Mouse (Mus musculus): ENCODE measurements around the gene Pdgfb. TPM values are rescaled to one million over a fixed set of nuclear protein-coding genes. Genes with fewer than 3 reads are reported as not detected.

Gene Pdgfb
- polyA plus RNA-seq, 1 experiment from 2014 or later, result 2.5 TPM

GRCm38 (mm10) chr15:80011194-80011593 is 3.6 kb downstream of the Pdgfb start:
- Histone ChIP-seq H3K9me3 (replicated peaks; ENCODE audit: control insufficient read depth, low read length) (no peaks in the 10 kb centered on the region), H3K4me2 (ENCODE audit: low read depth, low read length) (no peak overlapping the region), H3K27me3 (ENCODE audit: control insufficient read depth, insufficient read depth, low read length) (peaks cover 57% of the 10 kb centered on the region), H3K4me3 (ENCODE audit: low read depth, low read length) (no peak overlapping the region), H3K4me1 (ENCODE audit: control insufficient read depth, insufficient read depth, low read length) (peaks cover 9% of the 10 kb centered on the region; the same call in 1 of the 2 replicates), H3K27ac (replicated peaks; ENCODE audit: low read depth, low read length) (no peak overlapping the region), H3K36me3 (replicated peaks; ENCODE audit: control insufficient read depth, insufficient read depth, low read depth, low read length) (no peaks in the 10 kb centered on the region), H3K9ac (replicated peaks; ENCODE audit: low read length) (no peak overlapping the region)
- ATAC-seq (replicated peaks; ENCODE audit: insufficient number of reproducible peaks, low FRiP score, low TSS enrichment, low read depth) (no peak), DNase-seq (ENCODE audit: low spot score) (no peak)
- WGBS, result 28% methylated on average over 6 of the region's 6 CpGs

- H3K4me1 ChIP-seq (ENCODE audit: control insufficient read depth, insufficient read depth, low read length), result peaks cover 9% of the 10 kb centered on the region; the same call in 1 of the 2 replicates
These were observed 4.6 kb downstream of the Pdgfb start for GRCm38 (mm10) chr15:80010182-80010558.

GRCm38 (mm10) chr15:80009421-80010181 is 5.2 kb downstream of the Pdgfb start:
- Histone ChIP-seq H3K4me3 (ENCODE audit: low read depth, low read length) (no peak overlapping the region), H3K4me2 (ENCODE audit: low read depth, low read length) (no peak overlapping the region), H3K4me1 (ENCODE audit: control insufficient read depth, insufficient read depth, low read length) (peaks cover 11% of the 10 kb centered on the region; the same call in 1 of the 2 replicates), H3K36me3 (replicated peaks; ENCODE audit: control insufficient read depth, insufficient read depth, low read depth, low read length) (no peaks in the 10 kb centered on the region), H3K27me3 (ENCODE audit: control insufficient read depth, insufficient read depth, low read length) (peaks cover 41% of the 10 kb centered on the region), H3K27ac (replicated peaks; ENCODE audit: low read depth, low read length) (no peak overlapping the region), H3K9me3 (replicated peaks; ENCODE audit: control insufficient read depth, low read length) (no peaks in the 10 kb centered on the region), H3K9ac (replicated peaks; ENCODE audit: low read length) (no peak overlapping the region)
- DNase-seq (ENCODE audit: low spot score), result no peak
- 56% methylated on average over 12 of the region's 12 CpGs for WGBS
- no peak for ATAC-seq (replicated peaks; ENCODE audit: insufficient number of reproducible peaks, low FRiP score, low TSS enrichment, low read depth)

More at GRCm38 (mm10) chr15:80010182-80010558, 4.6 kb downstream of the Pdgfb start:
- H3K4me3 ChIP-seq (ENCODE audit: low read depth, low read length), result no peak overlapping the region
- DNase-seq (ENCODE audit: low spot score) (no peak), ATAC-seq (replicated peaks; ENCODE audit: insufficient number of reproducible peaks, low FRiP score, low TSS enrichment, low read depth) (no peak)
- WGBS, result 41% methylated on average over 7 of the region's 7 CpGs
- no peak overlapping the region for H3K4me2 ChIP-seq (ENCODE audit: low read depth, low read length)
- no peak overlapping the region for H3K27ac ChIP-seq (replicated peaks; ENCODE audit: low read depth, low read length)
- peaks cover 47% of the 10 kb centered on the region for H3K27me3 ChIP-seq (ENCODE audit: control insufficient read depth, insufficient read depth, low read length)
- H3K9me3 ChIP-seq (replicated peaks; ENCODE audit: control insufficient read depth, low read length), result no peaks in the 10 kb centered on the region
- H3K9ac ChIP-seq (replicated peaks; ENCODE audit: low read length), result no peak overlapping the region
- no peaks in the 10 kb centered on the region for H3K36me3 ChIP-seq (replicated peaks; ENCODE audit: control insufficient read depth, insufficient read depth, low read depth, low read length)

GRCm38 (mm10) chr15:80008461-80008860 is 6.3 kb downstream of the Pdgfb start:
- H3K9ac ChIP-seq (replicated peaks; ENCODE audit: low read length), result no peak overlapping the region
- DNase-seq (ENCODE audit: low spot score) (no peak), ATAC-seq (replicated peaks; ENCODE audit: insufficient number of reproducible peaks, low FRiP score, low TSS enrichment, low read depth) (no peak)
- H3K4me2 ChIP-seq (ENCODE audit: low read depth, low read length), result no peak overlapping the region
- H3K4me3 ChIP-seq (ENCODE audit: low read depth, low read length), result no peak overlapping the region
- H3K4me1 ChIP-seq (ENCODE audit: control insufficient read depth, insufficient read depth, low read length), result 0 out of 2 replicates have a peak, but pooled peaks cover 4% of the 10 kb centered on the region
- no peaks in the 10 kb centered on the region for H3K9me3 ChIP-seq (replicated peaks; ENCODE audit: control insufficient read depth, low read length)
- H3K27ac ChIP-seq (replicated peaks; ENCODE audit: low read depth, low read length), result no peak overlapping the region
- H3K36me3 ChIP-seq (replicated peaks; ENCODE audit: control insufficient read depth, insufficient read depth, low read depth, low read length), result no peaks in the 10 kb centered on the region
- H3K27me3 ChIP-seq (ENCODE audit: control insufficient read depth, insufficient read depth, low read length), result peaks cover 30% of the 10 kb centered on the region
- 86% methylated on average over 6 of the region's 6 CpGs for WGBS

GRCm38 (mm10) chr15:80006156-80006555 is 8.6 kb downstream of the Pdgfb start:
- Histone ChIP-seq H3K4me1 (ENCODE audit: control insufficient read depth, insufficient read depth, low read length) (0 out of 2 replicates have a peak, but pooled peaks cover 4% of the 10 kb centered on the region), H3K4me3 (ENCODE audit: low read depth, low read length) (no peak overlapping the region), H3K36me3 (replicated peaks; ENCODE audit: control insufficient read depth, insufficient read depth, low read depth, low read length) (no peaks in the 10 kb centered on the region), H3K9me3 (replicated peaks; ENCODE audit: control insufficient read depth, low read length) (no peaks in the 10 kb centered on the region), H3K4me2 (ENCODE audit: low read depth, low read length) (no peak overlapping the region), H3K27ac (replicated peaks; ENCODE audit: low read depth, low read length) (no peak overlapping the region), H3K9ac (replicated peaks; ENCODE audit: low read length) (no peak overlapping the region), H3K27me3 (ENCODE audit: control insufficient read depth, insufficient read depth, low read length) (peaks cover 7% of the 10 kb centered on the region)
- no peak for ATAC-seq (replicated peaks; ENCODE audit: insufficient number of reproducible peaks, low FRiP score, low TSS enrichment, low read depth)
- DNase-seq (ENCODE audit: low spot score), result no peak
- 82% methylated on average over 7 of the region's 7 CpGs for WGBS

- Histone ChIP-seq H3K9me3 (replicated peaks; ENCODE audit: control insufficient read depth, low read length) (no peaks in the 10 kb centered on the region), H3K4me2 (ENCODE audit: low read depth, low read length) (no peak overlapping the region), H3K27ac (replicated peaks; ENCODE audit: low read depth, low read length) (no peak overlapping the region), H3K9ac (replicated peaks; ENCODE audit: low read length) (no peak overlapping the region), H3K4me1 (ENCODE audit: control insufficient read depth, insufficient read depth, low read length) (0 out of 2 replicates have a peak, but pooled peaks cover 4% of the 10 kb centered on the region), H3K4me3 (ENCODE audit: low read depth, low read length) (no peak overlapping the region), H3K36me3 (replicated peaks; ENCODE audit: control insufficient read depth, insufficient read depth, low read depth, low read length) (no peaks in the 10 kb centered on the region), H3K27me3 (ENCODE audit: control insufficient read depth, insufficient read depth, low read length) (peaks cover 2% of the 10 kb centered on the region; the same call in 1 of the 2 replicates)
- no peak for DNase-seq (ENCODE audit: low spot score)
- WGBS, result 75% methylated on average over 10 of the region's 10 CpGs
- no peak for ATAC-seq (replicated peaks; ENCODE audit: insufficient number of reproducible peaks, low FRiP score, low TSS enrichment, low read depth)
These were observed 9.3 kb downstream of the Pdgfb start for GRCm38 (mm10) chr15:80005436-80005835.

- no peaks in the 10 kb centered on the region; the same call in 1 of the 2 replicates for H3K27me3 ChIP-seq (ENCODE audit: control insufficient read depth, insufficient read depth, low read length)
- DNase-seq (ENCODE audit: low spot score), result no peak
- ATAC-seq (replicated peaks; ENCODE audit: insufficient number of reproducible peaks, low FRiP score, low TSS enrichment, low read depth), result peak; percentile 37; the same call in 1 of the 2 replicates
- no peaks in the 10 kb centered on the region for H3K36me3 ChIP-seq (replicated peaks; ENCODE audit: control insufficient read depth, insufficient read depth, low read depth, low read length)
- 0 out of 2 replicates have a peak, but pooled peaks cover 4% of the 10 kb centered on the region for H3K4me1 ChIP-seq (ENCODE audit: control insufficient read depth, insufficient read depth, low read length)
- H3K27ac ChIP-seq (replicated peaks; ENCODE audit: low read depth, low read length), result no peak overlapping the region
- H3K4me2 ChIP-seq (ENCODE audit: low read depth, low read length), result no peak overlapping the region
- no peak overlapping the region for H3K9ac ChIP-seq (replicated peaks; ENCODE audit: low read length)
- 29% methylated on average over 14 of the region's 14 CpGs for WGBS
- H3K9me3 ChIP-seq (replicated peaks; ENCODE audit: control insufficient read depth, low read length), result no peaks in the 10 kb centered on the region
- H3K4me3 ChIP-seq (ENCODE audit: low read depth, low read length), result no peak overlapping the region
These were observed 10.0 kb downstream of the Pdgfb start for GRCm38 (mm10) chr15:80004644-80005340.

GRCm38 (mm10) chr15:80003581-80003980 is 11.2 kb downstream of the Pdgfb start:
- 0 out of 2 replicates have a peak, but pooled peaks cover 4% of the 10 kb centered on the region for H3K4me1 ChIP-seq (ENCODE audit: control insufficient read depth, insufficient read depth, low read length)
- no peaks in the 10 kb centered on the region for H3K27me3 ChIP-seq (ENCODE audit: control insufficient read depth, insufficient read depth, low read length)
- no peak overlapping the region for H3K4me2 ChIP-seq (ENCODE audit: low read depth, low read length)
- H3K9me3 ChIP-seq (replicated peaks; ENCODE audit: control insufficient read depth, low read length), result no peaks in the 10 kb centered on the region
- H3K27ac ChIP-seq (replicated peaks; ENCODE audit: low read depth, low read length), result no peak overlapping the region
- H3K9ac ChIP-seq (replicated peaks; ENCODE audit: low read length), result no peak overlapping the region
- ATAC-seq (replicated peaks; ENCODE audit: insufficient number of reproducible peaks, low FRiP score, low TSS enrichment, low read depth) (no peak), DNase-seq (ENCODE audit: low spot score) (no peak)
- WGBS, result 50% methylated on average over 2 of the region's 2 CpGs
- no peaks in the 10 kb centered on the region for H3K36me3 ChIP-seq (replicated peaks; ENCODE audit: control insufficient read depth, insufficient read depth, low read depth, low read length)
- H3K4me3 ChIP-seq (ENCODE audit: low read depth, low read length), result no peak overlapping the region
